Mouse (Mus musculus) G1E (cell line): ENCODE measurements at regions not wholly inside any gene's neighbourhood (a gene's known extent, or its start where the extent isn't known, plus 50 kb on each side); places are given as distances from the start of the nearest gene placed in this dataset.

Experiments used
- ATAC-seq: 2 replicates; pipeline ENCODE4 v1.8.0; 2016; ENCODE audit warnings: mild to moderate bottlenecking; ENCODE audit not compliant: insufficient number of reproducible peaks, poor library complexity, low FRiP score, severe bottlenecking; ENCODE audit errors: extremely low read depth
- DNase-seq: peaks from one replicate; pipeline ENCODE4 v3.0.0; 2012; ENCODE audit warnings: low spot score
- H3K27me3 ChIP-seq: 2 replicates; pipeline ENCODE4 v1.6.1; 2012; ENCODE audit warnings: mild to moderate bottlenecking, low read length, inconsistent platforms; ENCODE audit not compliant: insufficient read depth
- H3K36me3 ChIP-seq: replicated peaks from 2 replicates; pipeline ENCODE3; 2012; ENCODE audit warnings: mild to moderate bottlenecking, inconsistent platforms
- H3K4me1 ChIP-seq: 2 replicates; pipeline ENCODE4 v1.6.1; 2012; ENCODE audit warnings: low read depth, low read length, inconsistent platforms, mixed read lengths; ENCODE audit not compliant: insufficient read depth
- H3K4me3 ChIP-seq: 2 replicates; pipeline ENCODE4 v1.5.1; 2012; ENCODE audit warnings: low read depth, mild to moderate bottlenecking, inconsistent platforms, low read length, moderate library complexity, mixed read lengths
- H3K9me3 ChIP-seq: replicated peaks from 2 replicates; pipeline ENCODE4 v1.6.1; 2012; ENCODE audit warnings: inconsistent platforms
- CTCF ChIP-seq: IDR thresholded peaks from 2 replicates; pipeline ENCODE4 v1.5.1; 2012; ENCODE audit warnings: low read depth, low read length, inconsistent platforms, mixed read lengths
- GATA1 ChIP-seq: IDR thresholded peaks from 2 replicates; pipeline ENCODE4 v1.6.1; 2012; ENCODE audit warnings: borderline replicate concordance, low read length, inconsistent platforms, mixed read lengths
- GATA2 ChIP-seq: IDR thresholded peaks from 2 replicates; pipeline ENCODE4 v1.6.1; 2012; ENCODE audit warnings: low read depth, low read length, inconsistent platforms, borderline replicate concordance
- POLR2AphosphoS5 ChIP-seq: IDR thresholded peaks from 2 replicates; pipeline ENCODE4 v1.6.1; 2012; ENCODE audit warnings: low read depth, low read length, inconsistent platforms; ENCODE audit not compliant: insufficient replicate concordance
- TAL1 ChIP-seq: conservative IDR thresholded peaks from 2 replicates; pipeline ENCODE4 v1.6.1; 2012; ENCODE audit warnings: low read depth, low read length, inconsistent platforms, mixed read lengths

DNA sequence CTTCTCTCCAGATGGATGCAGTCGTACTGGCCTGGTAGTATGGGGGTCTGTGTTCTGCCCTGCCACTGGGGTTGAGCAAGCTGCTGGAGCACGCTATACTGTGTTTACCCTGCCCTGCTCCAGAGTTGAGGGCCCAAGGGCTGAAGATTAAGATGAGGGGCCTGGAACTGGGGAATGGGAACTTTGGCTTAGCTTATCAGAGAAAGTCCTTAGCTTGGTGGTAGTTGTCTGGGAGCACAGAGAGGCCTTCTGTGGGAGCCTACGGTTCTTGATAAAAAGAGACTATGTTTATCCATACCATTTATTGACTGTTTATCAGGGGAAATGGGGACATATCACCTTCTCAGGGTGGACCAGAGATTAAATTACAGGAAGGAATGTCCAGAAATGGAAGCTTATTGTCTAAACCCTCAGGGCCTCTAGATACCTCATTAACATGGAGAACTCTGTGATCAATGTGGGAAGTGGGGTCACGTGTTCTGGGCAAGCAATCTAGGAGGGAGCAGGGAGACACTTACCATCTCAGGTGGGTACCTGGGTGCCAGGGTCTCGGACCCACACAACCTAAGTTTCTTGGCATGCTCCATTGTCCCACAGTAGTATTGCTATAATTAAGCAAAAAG lies 58.7 kb downstream of the Mycn start:
- ATAC-seq (no peak), DNase-seq (no peak)
- Histone ChIP-seq H3K27me3 (no peaks in the 10 kb centered on the region), H3K4me1 (no peaks in the 10 kb centered on the region), H3K9me3 (peaks cover 11% of the 10 kb centered on the region; the same call in 1 of the 2 replicates), H3K36me3 (no peaks in the 10 kb centered on the region), H3K4me3 (no peak overlapping the region)
- TF ChIP-seq GATA2 (no peak), POLR2AphosphoS5 (no peak), GATA1 (no peak), CTCF (no peak), TAL1 (no peak)

DNA sequence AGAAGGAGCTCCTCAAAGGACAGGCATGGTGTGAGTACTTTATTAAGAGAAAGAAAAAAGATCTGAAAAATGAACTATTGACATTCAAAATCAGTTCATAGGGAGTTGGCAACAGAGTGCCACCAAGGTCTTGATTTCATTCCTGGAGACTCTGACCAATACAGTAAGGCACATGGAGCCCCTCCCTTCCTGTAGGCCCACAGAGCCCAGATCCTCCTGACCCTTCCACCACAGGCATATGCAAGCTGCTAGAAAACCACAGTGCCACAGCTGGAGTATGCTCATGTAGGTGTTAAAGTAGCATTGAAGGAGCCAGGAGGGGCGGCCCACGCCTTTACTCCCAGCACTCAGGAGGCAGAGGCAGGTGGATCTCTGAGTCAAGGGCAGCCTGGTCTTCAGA lies 63.7 kb downstream of the Mycn start:
- TF ChIP-seq GATA2 (no peak), GATA1 (no peak), TAL1 (no peak), POLR2AphosphoS5 (no peak), CTCF (no peak)
- DNase-seq: no peak

GRCm38 (mm10) chr12:12877539-12877938 lies 64.2 kb downstream of the Mycn start:
- no peak for ATAC-seq
- peaks cover 19% of the 10 kb centered on the region for H3K9me3 ChIP-seq
- no peaks in the 10 kb centered on the region for H3K4me1 ChIP-seq
- H3K4me3 ChIP-seq: no peak overlapping the region
- no peak for TF ChIP-seq GATA1
- TF ChIP-seq POLR2AphosphoS5: no peak
- no peak for TF ChIP-seq GATA2
- TF ChIP-seq TAL1: no peak
- no peak for TF ChIP-seq CTCF
- H3K27me3 ChIP-seq: no peaks in the 10 kb centered on the region; the same call in 1 of the 2 replicates
- DNase-seq: no peak
- no peaks in the 10 kb centered on the region for H3K36me3 ChIP-seq

More for the DNA sequence above, 63.7 kb downstream of the Mycn start:
- Histone ChIP-seq H3K36me3 (no peaks in the 10 kb centered on the region), H3K9me3 (peaks cover 20% of the 10 kb centered on the region), H3K27me3 (no peaks in the 10 kb centered on the region; the same call in 1 of the 2 replicates), H3K4me1 (no peaks in the 10 kb centered on the region), H3K4me3 (no peak overlapping the region)
- ATAC-seq: no peak

DNA sequence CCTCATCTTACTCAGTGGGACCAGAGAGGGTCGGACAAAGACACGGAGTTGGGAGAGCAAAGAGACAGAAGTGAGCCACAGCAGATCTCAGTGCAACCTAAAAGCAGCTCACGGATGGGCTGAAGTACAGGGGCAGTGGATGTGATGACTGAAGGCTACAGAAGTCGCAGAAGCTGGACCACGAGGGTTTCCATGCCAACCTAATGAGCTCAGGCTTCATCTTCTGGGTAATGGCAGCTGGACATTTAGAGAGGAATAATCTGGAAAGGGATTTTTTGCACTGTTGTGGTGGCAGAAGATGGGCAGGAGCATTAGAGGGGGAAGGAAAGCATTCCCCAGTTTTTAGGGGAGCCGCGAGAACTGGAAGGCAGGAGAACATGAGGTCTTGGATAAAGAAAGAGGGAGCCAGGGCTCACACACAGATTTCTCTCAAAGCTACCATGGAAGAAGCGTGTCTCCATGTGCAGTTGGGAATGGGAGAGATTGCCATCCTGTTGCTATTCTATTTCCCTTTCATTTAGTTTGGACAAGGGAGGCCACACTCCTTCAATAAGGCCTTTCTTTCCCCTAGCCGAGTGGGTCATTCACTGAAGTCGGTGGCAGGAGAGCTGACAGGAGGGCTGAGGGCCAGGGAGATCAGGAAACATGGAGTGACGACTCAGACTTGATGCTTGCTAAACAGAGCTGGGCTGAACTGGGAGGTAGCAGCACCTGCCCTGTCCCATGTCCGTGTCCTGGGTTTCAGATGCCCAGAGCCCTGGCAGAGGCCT lies 65.6 kb downstream of the Mycn start:
- Histone ChIP-seq H3K4me3 (no peak overlapping the region), H3K9me3 (peaks cover 17% of the 10 kb centered on the region), H3K4me1 (no peaks in the 10 kb centered on the region), H3K36me3 (no peaks in the 10 kb centered on the region), H3K27me3 (no peaks in the 10 kb centered on the region; the same call in 1 of the 2 replicates)
- ATAC-seq (no peak), DNase-seq (no peak)
- TF ChIP-seq POLR2AphosphoS5 (no peak), GATA2 (no peak), TAL1 (no peak), CTCF (no peak), GATA1 (no peak)

DNA sequence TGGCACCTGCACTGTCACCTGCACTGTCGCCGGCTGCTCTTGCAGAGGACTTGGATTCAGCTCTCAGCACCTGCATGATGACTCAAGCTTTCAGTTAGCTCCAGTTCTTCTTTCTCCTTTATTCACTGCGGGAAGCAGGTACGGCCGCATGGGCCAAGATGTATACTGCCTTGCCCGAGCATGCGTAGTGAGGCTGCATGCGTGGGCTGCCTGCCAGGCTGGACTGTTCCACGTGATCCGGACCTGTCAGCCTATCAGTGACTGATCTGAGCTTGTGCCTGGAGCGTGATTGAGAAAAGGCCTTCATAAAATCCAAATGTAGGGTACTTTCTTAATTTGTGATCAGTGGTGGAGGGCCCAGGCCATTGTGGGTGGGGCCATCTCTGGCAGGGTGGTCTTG lies 68.2 kb downstream of the Mycn start:
- H3K9me3 ChIP-seq: peaks cover 14% of the 10 kb centered on the region
- H3K4me3 ChIP-seq: no peak overlapping the region
- H3K4me1 ChIP-seq: no peaks in the 10 kb centered on the region
- no peaks in the 10 kb centered on the region for H3K36me3 ChIP-seq
- ATAC-seq (no peak), DNase-seq (no peak)
- H3K27me3 ChIP-seq: no peaks in the 10 kb centered on the region; the same call in 1 of the 2 replicates
- no peak for TF ChIP-seq GATA2

- Histone ChIP-seq H3K36me3 (no peaks in the 10 kb centered on the region), H3K27me3 (no peaks in the 10 kb centered on the region; the same call in 1 of the 2 replicates), H3K4me1 (no peaks in the 10 kb centered on the region), H3K4me3 (no peak overlapping the region), H3K9me3 (peaks cover 12% of the 10 kb centered on the region)
- no peak for TF ChIP-seq TAL1
- TF ChIP-seq POLR2AphosphoS5: no peak
- no peak for TF ChIP-seq CTCF
- no peak for TF ChIP-seq GATA2
- TF ChIP-seq GATA1: no peak
- ATAC-seq (no peak), DNase-seq (no peak)
These were observed 68.7 kb downstream of the Mycn start for GRCm38 (mm10) chr12:12872974-12873373.
